Mouse (Mus musculus): Measurements from ENCODE around the gene Txnrd2. TPM values are rescaled to one million over a fixed set of nuclear protein-coding genes. Genes with fewer than 3 reads are reported as not detected.

Gene Txnrd2
- polyA plus RNA-seq, 1 experiment from 2014 or later = 24.8 TPM

DNA sequence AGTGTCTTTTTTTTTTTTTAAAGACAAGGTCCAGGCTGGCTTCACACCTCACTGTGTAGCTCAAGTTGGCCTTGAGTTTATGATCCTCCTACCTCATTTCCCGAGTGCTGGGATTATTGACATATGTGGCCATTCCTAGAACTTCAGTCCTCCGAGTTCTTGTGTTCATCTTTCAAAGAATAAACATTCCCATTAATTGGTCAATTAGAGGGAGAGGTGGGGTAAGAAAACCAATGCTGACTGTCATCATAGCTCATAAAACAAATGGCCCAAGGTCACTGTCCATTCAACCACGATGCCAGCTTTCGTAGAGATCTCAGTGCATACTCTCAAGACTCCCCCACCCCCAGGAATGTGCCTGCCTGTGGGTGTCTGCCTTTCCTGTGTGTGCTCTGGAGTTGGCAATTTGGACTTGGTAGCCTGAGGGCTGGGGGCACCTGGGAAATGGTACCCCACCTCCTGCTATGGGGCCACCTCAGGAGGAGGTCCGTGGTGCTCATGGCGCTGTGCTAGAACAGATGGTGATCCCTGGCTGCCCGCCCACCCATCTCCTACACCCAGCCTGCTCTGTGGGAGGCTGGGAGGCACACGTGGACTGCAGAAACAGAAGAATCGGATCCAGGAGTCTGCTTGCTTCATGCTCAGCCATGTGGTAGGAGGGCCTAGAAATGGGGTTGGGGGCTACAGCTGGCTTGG lies 25.4 kb downstream of the Txnrd2 start:
- H3K4me1 ChIP-seq (replicated peaks; ENCODE audit: control insufficient read depth, insufficient read depth, low read length) = no peaks in the 10 kb centered on the region
- H3K27ac ChIP-seq (ENCODE audit: low read depth, low read length) = no peak overlapping the region
- H3K4me2 ChIP-seq (replicated peaks; ENCODE audit: low read depth) = no peak overlapping the region
- no peak overlapping the region for H3K9ac ChIP-seq (ENCODE audit: low read depth, low read length)
- no peaks in the 10 kb centered on the region for H3K27me3 ChIP-seq (replicated peaks; ENCODE audit: control insufficient read depth, insufficient read depth, low read length)
- H3K36me3 ChIP-seq (ENCODE audit: control insufficient read depth, insufficient read depth) = peaks cover 6% of the 10 kb centered on the region; the same call in 1 of the 2 replicates
- ATAC-seq = no peak; the same call in 1 of the 2 replicates
- 55% methylated on average over 9 of the region's 9 CpGs for WGBS
- H3K9me3 ChIP-seq (ENCODE audit: control insufficient read depth) = no peaks in the 10 kb centered on the region
- no peak overlapping the region for H3K4me3 ChIP-seq (ENCODE audit: low read depth, low read length)
- TF ChIP-seq CTCF (IDR thresholded peaks at IDR 0.05; ENCODE audit: low read depth) = no peak

DNA sequence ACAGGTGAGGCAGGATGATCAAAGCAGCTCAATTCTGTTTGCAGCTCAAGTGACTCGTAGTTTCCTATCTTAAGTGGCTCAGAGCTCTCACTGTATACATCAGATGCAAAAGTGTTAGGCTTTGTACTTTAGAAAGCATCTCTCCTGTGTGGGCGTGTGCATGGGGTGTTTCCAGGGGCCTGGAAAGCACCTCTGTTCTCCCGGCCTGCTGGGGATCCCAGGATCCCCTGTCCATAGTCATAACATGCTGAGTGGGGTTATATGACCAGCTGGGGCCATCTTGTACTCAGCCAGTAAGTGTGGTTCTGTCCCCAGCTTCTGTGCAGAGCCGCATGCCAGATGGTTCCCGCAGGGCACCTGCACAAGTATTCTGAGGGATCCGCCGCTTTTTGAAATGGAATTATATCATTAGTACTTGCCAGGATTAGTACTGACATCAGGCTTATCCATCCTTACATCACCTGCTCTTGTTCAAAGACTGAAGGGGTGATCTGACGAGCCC lies 26.2 kb downstream of the Txnrd2 start:
- no peaks in the 10 kb centered on the region for H3K9me3 ChIP-seq (ENCODE audit: control insufficient read depth)
- H3K4me1 ChIP-seq (replicated peaks; ENCODE audit: control insufficient read depth, insufficient read depth, low read length) = no peaks in the 10 kb centered on the region
- TF ChIP-seq CTCF (IDR thresholded peaks at IDR 0.05; ENCODE audit: low read depth) = no peak
- no peak overlapping the region for H3K4me2 ChIP-seq (replicated peaks; ENCODE audit: low read depth)
- no peak overlapping the region for H3K9ac ChIP-seq (ENCODE audit: low read depth, low read length)
- WGBS = 86% methylated on average over 8 of the region's 8 CpGs
- H3K27me3 ChIP-seq (replicated peaks; ENCODE audit: control insufficient read depth, insufficient read depth, low read length) = no peaks in the 10 kb centered on the region
- H3K4me3 ChIP-seq (ENCODE audit: low read depth, low read length) = no peak overlapping the region
- H3K27ac ChIP-seq (ENCODE audit: low read depth, low read length) = no peak overlapping the region
- peaks cover 6% of the 10 kb centered on the region; the same call in 1 of the 2 replicates for H3K36me3 ChIP-seq (ENCODE audit: control insufficient read depth, insufficient read depth)
- ATAC-seq = no peak

DNA sequence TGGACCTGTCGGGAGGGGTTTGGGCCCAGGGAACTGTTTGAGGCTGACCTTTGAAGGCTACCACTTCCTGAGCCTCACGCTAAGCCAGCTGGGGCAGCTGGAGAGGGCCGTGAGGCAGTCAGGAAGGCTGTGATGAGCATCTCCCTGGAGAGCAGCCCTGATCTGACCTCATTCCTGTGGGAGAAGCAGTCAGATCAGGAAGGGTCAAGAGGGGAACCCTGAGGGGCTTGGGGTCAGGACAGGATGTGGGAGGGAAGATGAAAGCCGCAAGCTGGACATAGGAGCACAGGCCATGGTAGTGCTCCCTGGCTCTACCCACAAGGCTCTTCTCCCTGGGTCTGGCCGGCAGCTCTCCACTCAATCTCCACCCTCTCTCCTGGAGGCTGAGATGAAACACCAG lies 27.7 kb downstream of the Txnrd2 start:
- Histone ChIP-seq H3K36me3 (ENCODE audit: control insufficient read depth, insufficient read depth) (peaks cover 9% of the 10 kb centered on the region; the same call in 1 of the 2 replicates), H3K9me3 (ENCODE audit: control insufficient read depth) (no peaks in the 10 kb centered on the region), H3K4me2 (replicated peaks; ENCODE audit: low read depth) (no peak overlapping the region), H3K4me3 (ENCODE audit: low read depth, low read length) (no peak overlapping the region), H3K9ac (ENCODE audit: low read depth, low read length) (no peak overlapping the region), H3K27ac (ENCODE audit: low read depth, low read length) (no peak overlapping the region), H3K27me3 (replicated peaks; ENCODE audit: control insufficient read depth, insufficient read depth, low read length) (no peaks in the 10 kb centered on the region), H3K4me1 (replicated peaks; ENCODE audit: control insufficient read depth, insufficient read depth, low read length) (no peaks in the 10 kb centered on the region)
- 59% methylated on average over 5 of the region's 5 CpGs for WGBS
- TF ChIP-seq CTCF (IDR thresholded peaks at IDR 0.05; ENCODE audit: low read depth) = no peak
- no peak for ATAC-seq

DNA sequence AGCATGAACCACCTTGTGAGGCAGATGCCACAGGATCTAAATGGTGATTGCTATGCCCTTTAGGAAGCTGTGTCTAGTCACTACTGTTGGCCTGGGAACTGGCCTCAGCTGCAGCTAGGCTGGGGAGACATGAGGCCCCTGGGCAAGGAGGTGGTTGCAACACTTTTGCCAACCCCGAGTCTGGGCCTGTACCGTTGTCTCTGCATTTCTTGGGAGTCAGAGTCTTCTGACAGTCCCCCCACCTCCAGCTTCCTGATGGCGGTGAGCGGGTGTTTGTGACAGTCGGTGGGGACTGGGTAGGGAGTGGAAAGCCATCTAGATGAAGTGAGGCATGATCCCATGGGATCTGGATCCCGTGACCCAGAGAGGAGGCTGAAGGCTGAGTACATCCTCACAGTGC lies 29.2 kb downstream of the Txnrd2 start:
- H3K36me3 ChIP-seq (ENCODE audit: control insufficient read depth, insufficient read depth) = peaks cover 3% of the 10 kb centered on the region; the same call in 1 of the 2 replicates

DNA sequence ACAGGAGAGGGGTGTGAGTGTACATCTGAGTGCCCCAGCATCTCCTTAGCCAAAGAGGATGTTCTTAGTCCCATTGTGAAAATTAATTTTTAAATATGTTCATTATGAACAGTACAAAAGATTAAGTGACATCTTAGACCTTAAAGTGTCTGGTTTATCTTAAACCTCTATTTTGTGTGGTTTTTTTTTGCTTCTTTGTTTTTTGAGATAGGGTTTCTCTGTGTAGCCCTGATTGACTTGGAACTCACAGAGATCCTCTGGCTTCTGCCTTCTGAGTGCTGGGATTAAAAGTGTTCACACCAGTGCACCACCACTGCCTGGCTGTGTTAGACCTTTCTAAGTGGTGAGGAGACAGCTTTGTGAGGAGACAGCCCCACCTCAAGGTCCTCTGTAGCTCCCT lies 32.5 kb downstream of the Txnrd2 start:
- Histone ChIP-seq H3K27me3 (replicated peaks; ENCODE audit: control insufficient read depth, insufficient read depth, low read length) (no peaks in the 10 kb centered on the region), H3K4me2 (replicated peaks; ENCODE audit: low read depth) (no peak overlapping the region), H3K4me3 (ENCODE audit: low read depth, low read length) (no peak overlapping the region), H3K27ac (ENCODE audit: low read depth, low read length) (no peak overlapping the region), H3K36me3 (ENCODE audit: control insufficient read depth, insufficient read depth) (peaks cover 3% of the 10 kb centered on the region; the same call in 1 of the 2 replicates), H3K9ac (ENCODE audit: low read depth, low read length) (no peak overlapping the region), H3K4me1 (replicated peaks; ENCODE audit: control insufficient read depth, insufficient read depth, low read length) (peaks cover 4% of the 10 kb centered on the region; the same call in 1 of the 2 replicates), H3K9me3 (ENCODE audit: control insufficient read depth) (no peaks in the 10 kb centered on the region)
- no peak for ATAC-seq
- TF ChIP-seq CTCF (IDR thresholded peaks at IDR 0.05; ENCODE audit: low read depth) = no peak

More for the DNA sequence above, 29.2 kb downstream of the Txnrd2 start:
- no peak overlapping the region for H3K4me3 ChIP-seq (ENCODE audit: low read depth, low read length)
- H3K4me1 ChIP-seq (replicated peaks; ENCODE audit: control insufficient read depth, insufficient read depth, low read length) = peaks cover 4% of the 10 kb centered on the region; the same call in 1 of the 2 replicates
- no peak for TF ChIP-seq CTCF (IDR thresholded peaks at IDR 0.05; ENCODE audit: low read depth)
- no peak for ATAC-seq
- 84% methylated on average over 6 of the region's 6 CpGs for WGBS
- H3K9ac ChIP-seq (ENCODE audit: low read depth, low read length) = no peak overlapping the region
- no peaks in the 10 kb centered on the region for H3K27me3 ChIP-seq (replicated peaks; ENCODE audit: control insufficient read depth, insufficient read depth, low read length)
- H3K9me3 ChIP-seq (ENCODE audit: control insufficient read depth) = no peaks in the 10 kb centered on the region
- no peak overlapping the region for H3K4me2 ChIP-seq (replicated peaks; ENCODE audit: low read depth)
- H3K27ac ChIP-seq (ENCODE audit: low read depth, low read length) = no peak overlapping the region

DNA sequence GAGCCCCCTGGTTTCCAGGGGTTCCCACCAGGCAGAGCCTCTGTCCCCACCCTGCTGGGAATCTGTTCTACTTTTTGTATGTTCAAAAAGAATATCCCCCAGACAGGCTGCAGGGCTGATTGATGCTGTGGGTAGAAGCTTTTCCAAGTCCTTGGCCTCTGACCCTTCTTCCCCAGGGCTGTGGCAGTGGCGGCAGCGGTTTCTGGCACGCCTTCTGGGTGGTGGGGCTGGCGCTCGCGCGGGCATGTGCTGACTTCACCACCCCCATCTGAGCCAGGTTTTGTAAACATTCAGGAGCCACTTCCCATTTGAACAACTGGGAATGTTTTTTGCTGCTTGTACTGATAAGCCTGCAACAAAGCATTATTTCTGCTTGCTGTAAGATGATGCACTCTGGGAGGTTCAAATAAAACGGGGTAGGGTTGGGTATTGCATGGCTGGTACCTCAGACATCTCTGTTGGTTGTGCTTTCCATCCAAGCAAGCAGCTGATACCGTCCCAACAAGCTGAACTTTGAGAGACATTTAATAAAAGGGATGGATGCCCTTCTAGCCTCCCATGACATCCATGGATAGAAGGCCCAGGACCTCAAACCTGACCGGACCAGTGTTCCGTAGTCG lies 33.3 kb downstream of the Txnrd2 start:
- H3K27ac ChIP-seq (ENCODE audit: low read depth, low read length) = no peak overlapping the region
- no peak overlapping the region for H3K4me3 ChIP-seq (ENCODE audit: low read depth, low read length)
- H3K27me3 ChIP-seq (replicated peaks; ENCODE audit: control insufficient read depth, insufficient read depth, low read length) = no peaks in the 10 kb centered on the region
- H3K9me3 ChIP-seq (ENCODE audit: control insufficient read depth) = no peaks in the 10 kb centered on the region
- no peak for ATAC-seq
- no peak overlapping the region for H3K9ac ChIP-seq (ENCODE audit: low read depth, low read length)
- H3K4me2 ChIP-seq (replicated peaks; ENCODE audit: low read depth) = peak overlapping the region; percentile 38
- H3K36me3 ChIP-seq (ENCODE audit: control insufficient read depth, insufficient read depth) = peaks cover 3% of the 10 kb centered on the region; the same call in 1 of the 2 replicates
- WGBS = 16% methylated on average over 12 of the region's 12 CpGs
- peaks cover 4% of the 10 kb centered on the region; the same call in 1 of the 2 replicates for H3K4me1 ChIP-seq (replicated peaks; ENCODE audit: control insufficient read depth, insufficient read depth, low read length)
- TF ChIP-seq CTCF (IDR thresholded peaks at IDR 0.05; ENCODE audit: low read depth) = no peak

Data from intestine, postnatal 0 days (tissue).